Mouse (Mus musculus) heart, postnatal 25 days (tissue): ENCODE data around the gene Ino80e. TPM values are rescaled to one million over a fixed set of nuclear protein-coding genes. Genes with fewer than 3 reads are reported as not detected.
"Not testable (repeated sequence)": the region's sequence is repeated elsewhere in the genome, so short reads cannot be mapped to it uniquely, and the experiment has no call there.

Experiments used
- DNase-seq: peaks from one replicate; pipeline ENCODE4 v3.0.0; 2022; ENCODE audit warnings: low spot score
- intact Hi-C: fragments of 180-260 bp; cut with DNase I; formaldehyde crosslinking; loops from one replicate; pipeline ENCODE4 v1.15.1; 2025
- total RNA-seq, 2 experiments: library from RNA; stranded (reverse); gene quantifications; 2 replicates each; pipeline ENCODE4 v1.2.3; 2021

The Ino80e gene
- total RNA-seq, result 10 to 100 TPM; 17.7 to 18.9 TPM

- intact Hi-C loops, result loop anchor here (5.0 kb wide), 1 partner anchor 35 kb away; no protein-coding TSS in a partner anchor
- peak; percentile 87 for DNase-seq
Observed at GRCm38 (mm10) chr7:126862147-126862784, at the start of gene Ino80e. Ino80e (minus strand) TSS chr7:126862377.

GRCm38 (mm10) chr7:126905590-126905989 lies 43.4 kb upstream of the Ino80e start:
- intact Hi-C loops, result no loop called here

GRCm38 (mm10) chr7:126899781-126900180 lies 37.6 kb upstream of the Ino80e start:
- intact Hi-C loops, result loop anchor here (2.0 to 5.0 kb wide), 3 partner anchors 15 to 37 kb away; partner anchors contain the start of genes Hirip3, Ino80e, Kctd13 and Taok2
- DNase-seq, result not testable (repeated sequence)

More at GRCm38 (mm10) chr7:126905590-126905989, 43.4 kb upstream of the Ino80e start:
- DNase-seq, result no peak

GRCm38 (mm10) chr7:126898102-126898990 lies 36.2 kb upstream of the Ino80e start:
- intact Hi-C loops, result loop anchor here (2.0 to 5.0 kb wide), 3 partner anchors 14 to 36 kb away; partner anchors contain the start of genes Hirip3, Ino80e, Kctd13 and Taok2
- peak; percentile 91 for DNase-seq

- intact Hi-C loops, result loop anchor here (2.0 to 5.0 kb wide), 3 partner anchors 13 to 35 kb away; partner anchors contain the start of genes Hirip3, Ino80e, Kctd13 and Taok2
- DNase-seq, result no peak
Observed at GRCm38 (mm10) chr7:126897390-126898101, 35.4 kb upstream of the Ino80e start.

GRCm38 (mm10) chr7:126896912-126897311 lies 34.7 kb upstream of the Ino80e start:
- no peak for DNase-seq
- intact Hi-C loops, result loop anchor here (5.0 kb wide), 1 partner anchor 35 kb away; the partner anchor contains the start of genes Hirip3 and Ino80e

- DNase-seq, result no peak
- intact Hi-C loops, result loop anchor here (5.0 kb wide), 2 partner anchors 43 to 57 kb away; partner anchors contain the start of gene 4930451I11Rik
Observed at GRCm38 (mm10) chr7:126888852-126889251, 26.7 kb upstream of the Ino80e start.

GRCm38 (mm10) chr7:126887281-126887680 lies 25.1 kb upstream of the Ino80e start:
- DNase-seq, result no peak
- intact Hi-C loops, result loop anchor here (5.0 kb wide), 2 partner anchors 45 to 55 kb away; partner anchors contain the start of gene 4930451I11Rik

GRCm38 (mm10) chr7:126884286-126885164 lies 22.3 kb upstream of the Ino80e start, which contains the start of gene Taok2:
Taok2 (minus strand) TSS chr7:126884703.
- intact Hi-C loops, result loop anchor here (2.0 to 5.0 kb wide), 3 partner anchors 14 to 52 kb away; partner anchors contain the start of gene 4930451I11Rik

GRCm38 (mm10) chr7:126883731-126884181 lies 21.6 kb upstream of the Ino80e start:
- intact Hi-C loops, result loop anchor here (2.0 kb wide), 1 partner anchor 15 kb away; no protein-coding TSS in a partner anchor
- no peak for DNase-seq

More at GRCm38 (mm10) chr7:126884286-126885164, 22.3 kb upstream of the Ino80e start, which contains the start of gene Taok2:
- peak; percentile 99 for DNase-seq

GRCm38 (mm10) chr7:126881040-126881439 lies 18.9 kb upstream of the Ino80e start:
- DNase-seq, result peak; percentile 40
- intact Hi-C loops, result no loop called here

- no peak for DNase-seq
- intact Hi-C loops, result loop anchor here (5.0 kb wide), 1 partner anchor 155 kb away; no protein-coding TSS in a partner anchor
Observed at GRCm38 (mm10) chr7:126877239-126877638, 15.1 kb upstream of the Ino80e start.

- no peak for DNase-seq
- intact Hi-C loops, result no loop called here
Observed at GRCm38 (mm10) chr7:126870520-126870891, 8.3 kb upstream of the Ino80e start.

GRCm38 (mm10) chr7:126869780-126870519 lies 7.8 kb upstream of the Ino80e start:
- intact Hi-C loops, result no loop called here
- no peak for DNase-seq

- intact Hi-C loops, result no loop called here
- no peak for DNase-seq
Observed at GRCm38 (mm10) chr7:126868003-126868402, 5.8 kb upstream of the Ino80e start.

- no peak for DNase-seq
- intact Hi-C loops, result no loop called here
Observed at GRCm38 (mm10) chr7:126867534-126867933, 5.4 kb upstream of the Ino80e start.

GRCm38 (mm10) chr7:126863791-126864190 lies 1.6 kb upstream of the Ino80e start:
- intact Hi-C loops, result loop anchor here (1.0 to 5.0 kb wide), 2 partner anchors 17 to 34 kb away; no protein-coding TSS in a partner anchor
- no peak for DNase-seq
